Mouse (Mus musculus): ENCODE results near the gene Gigyf2.
"Not testable (repeated sequence)": the region's sequence is repeated elsewhere in the genome, so short reads cannot be mapped to it uniquely, and the experiment has no call there.

The Gigyf2 gene

DNA sequence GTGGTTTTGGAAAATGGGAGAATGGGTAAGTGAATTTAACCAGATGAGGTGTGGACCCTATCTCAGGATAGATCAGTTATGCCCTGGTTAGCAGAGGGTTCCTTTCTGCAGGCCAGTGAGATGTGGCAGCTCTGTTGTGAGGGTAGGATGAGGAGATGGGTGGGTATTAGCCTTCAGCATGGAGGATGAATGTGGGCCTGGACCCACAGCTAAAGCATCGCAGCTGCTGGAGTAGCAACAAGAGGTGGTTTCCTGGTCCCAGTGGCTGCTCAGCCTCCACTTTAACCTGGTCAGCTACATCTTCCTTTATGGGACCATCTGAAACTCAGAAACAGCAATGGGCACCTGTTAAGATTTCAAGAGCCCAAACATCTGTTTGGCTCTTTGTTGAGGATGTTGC, 129.6 kb downstream of the Gigyf2 start:
- no peak for DNase-seq

DNA sequence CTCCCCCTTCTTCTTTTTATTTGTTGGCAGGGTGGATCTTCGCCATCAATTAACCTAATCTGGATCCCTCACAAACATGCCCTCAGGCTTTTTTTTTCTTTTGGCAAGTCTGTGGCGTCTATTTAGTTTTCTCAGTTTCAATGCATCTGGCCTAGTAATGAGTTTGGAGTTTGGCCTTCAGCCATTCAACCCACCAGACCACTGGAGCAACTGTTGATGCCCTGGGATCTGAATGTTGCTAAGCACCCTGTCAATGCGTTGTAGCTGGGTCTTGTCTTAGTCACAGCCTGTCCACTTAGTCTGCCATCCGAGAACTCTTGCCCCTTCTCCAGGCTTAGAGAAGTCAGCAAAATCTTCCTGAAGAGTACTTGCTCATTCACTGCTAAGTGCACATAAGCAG, 131.2 kb downstream of the Gigyf2 start:
- no peak for DNase-seq

DNA sequence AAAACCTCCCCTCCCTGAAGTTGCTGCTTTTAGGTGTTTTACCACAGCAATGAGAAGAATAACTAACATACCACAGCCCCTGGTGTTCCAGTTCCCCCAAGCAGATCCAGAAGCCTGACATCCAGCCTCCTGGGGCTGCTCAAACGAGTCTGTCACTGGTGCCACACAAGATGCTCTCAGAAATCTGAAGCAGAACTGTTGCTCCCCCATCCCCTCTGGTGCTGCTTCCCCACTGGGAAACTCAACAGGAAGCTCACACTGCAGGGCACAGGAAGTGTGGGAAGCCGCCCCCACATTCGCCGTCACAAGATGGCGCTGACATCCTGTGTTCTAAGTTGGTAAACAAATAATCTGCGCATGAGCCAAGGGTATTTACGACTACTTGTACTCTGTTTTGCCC, 133.1 kb downstream of the Gigyf2 start:
- not testable (repeated sequence) for DNase-seq

DNA sequence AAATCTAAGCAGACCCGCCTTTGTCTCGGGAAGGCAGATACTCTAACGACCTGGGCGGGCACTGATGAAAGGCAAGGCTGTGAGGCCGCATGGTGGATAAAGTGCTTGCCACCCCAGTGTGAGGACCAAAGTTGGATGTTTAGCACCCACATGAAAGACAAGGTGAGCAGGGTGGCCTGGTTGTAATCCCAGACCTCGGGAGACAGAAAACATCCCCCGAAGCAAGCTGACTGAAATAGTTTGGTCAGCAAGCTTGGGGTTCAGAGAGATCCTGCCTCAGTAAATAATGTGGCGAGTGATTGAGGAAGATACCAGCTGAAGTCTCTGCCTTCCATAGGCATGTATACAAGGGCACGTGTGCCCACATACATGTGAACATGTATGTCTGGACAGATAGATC, 140.7 kb downstream of the Gigyf2 start:
- no peak for DNase-seq

DNA sequence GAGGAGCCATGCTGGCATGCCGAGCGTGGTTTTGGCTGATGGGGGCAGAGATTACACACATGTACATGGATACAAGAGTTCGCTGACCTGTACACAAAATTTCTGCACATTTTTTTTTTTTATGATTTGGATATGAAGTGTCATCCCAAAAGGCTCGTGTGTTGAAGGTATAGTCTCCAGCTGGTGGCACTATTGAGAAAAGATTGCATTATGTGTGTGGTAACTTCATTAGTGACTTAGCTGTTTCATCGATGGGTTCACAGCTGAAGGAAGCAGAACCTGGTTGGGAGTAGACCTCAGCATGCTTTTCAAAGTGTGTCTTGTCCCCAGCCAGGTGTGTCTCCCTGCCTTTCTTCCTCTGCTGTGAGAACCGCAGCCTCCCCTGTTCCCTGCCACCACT, 141.5 kb downstream of the Gigyf2 start:
- no peak for DNase-seq

DNA sequence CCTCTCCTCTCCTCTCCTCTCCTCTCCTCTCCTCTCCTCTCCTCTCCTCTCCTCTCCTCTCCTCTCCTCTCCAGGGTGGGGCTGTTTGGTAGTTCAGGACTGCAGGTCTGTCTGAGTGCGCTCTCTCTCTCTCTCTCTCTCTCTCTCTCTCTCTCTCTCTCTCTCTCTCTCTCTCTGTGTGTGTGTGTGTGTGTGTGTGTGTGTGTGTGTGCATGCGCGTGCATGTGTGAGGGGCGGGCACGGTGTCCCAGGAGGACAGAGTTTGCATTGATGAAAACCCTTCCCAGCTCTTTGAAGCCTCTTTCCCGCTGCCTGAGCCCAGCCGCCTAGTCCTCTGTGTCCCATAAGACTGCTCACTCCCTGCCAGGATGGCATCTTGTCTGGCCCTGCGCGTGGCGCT, 143.2 kb downstream of the Gigyf2 start, which contains the start of gene Snorc:
Gene Snorc, plus strand, starts transcription at position 301 of the 400 bp plus-strand sequence.
- DNase-seq, result not testable (repeated sequence)

DNA sequence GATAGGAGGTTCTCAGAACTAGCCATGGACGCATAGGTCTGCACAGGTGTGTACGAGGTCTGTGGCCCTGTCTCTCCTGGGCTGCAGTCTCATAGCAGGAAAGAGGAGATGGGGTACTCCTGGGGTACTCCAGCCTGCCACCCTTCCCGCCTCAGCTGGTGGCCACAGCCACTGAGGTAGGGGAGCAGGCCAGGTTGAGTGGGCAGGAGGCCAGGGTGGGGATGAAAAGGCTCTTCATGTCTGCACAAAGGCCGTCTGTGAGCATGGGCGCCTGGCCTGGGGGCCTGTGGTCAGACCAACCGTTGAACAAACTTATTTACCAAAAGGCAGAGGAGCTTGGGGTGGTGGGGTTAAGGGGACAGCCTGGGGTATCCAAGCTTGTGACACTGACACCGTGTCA, 145.1 kb downstream of the Gigyf2 start:
- DNase-seq, result no peak

DNA sequence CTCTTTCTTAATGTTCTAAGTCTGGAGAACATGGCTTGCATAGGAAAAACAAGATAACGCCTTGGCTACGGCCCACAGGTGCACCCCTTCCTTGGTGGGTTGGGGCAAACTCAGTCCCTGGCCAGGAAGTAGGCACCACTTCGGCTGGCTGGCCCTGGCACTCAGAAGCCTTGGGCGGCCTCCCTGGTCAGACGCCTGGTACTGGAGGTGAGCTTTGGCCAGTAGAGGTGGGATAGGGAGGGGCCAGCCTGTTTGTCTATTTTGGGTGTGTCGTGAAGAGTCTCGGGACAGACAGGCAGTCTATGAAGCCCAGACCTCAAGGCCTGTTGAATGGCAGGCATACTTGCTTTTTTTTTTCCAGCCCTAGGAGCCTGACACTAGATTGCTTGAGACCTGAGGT, 145.8 kb downstream of the Gigyf2 start:
- no peak for DNase-seq

DNA sequence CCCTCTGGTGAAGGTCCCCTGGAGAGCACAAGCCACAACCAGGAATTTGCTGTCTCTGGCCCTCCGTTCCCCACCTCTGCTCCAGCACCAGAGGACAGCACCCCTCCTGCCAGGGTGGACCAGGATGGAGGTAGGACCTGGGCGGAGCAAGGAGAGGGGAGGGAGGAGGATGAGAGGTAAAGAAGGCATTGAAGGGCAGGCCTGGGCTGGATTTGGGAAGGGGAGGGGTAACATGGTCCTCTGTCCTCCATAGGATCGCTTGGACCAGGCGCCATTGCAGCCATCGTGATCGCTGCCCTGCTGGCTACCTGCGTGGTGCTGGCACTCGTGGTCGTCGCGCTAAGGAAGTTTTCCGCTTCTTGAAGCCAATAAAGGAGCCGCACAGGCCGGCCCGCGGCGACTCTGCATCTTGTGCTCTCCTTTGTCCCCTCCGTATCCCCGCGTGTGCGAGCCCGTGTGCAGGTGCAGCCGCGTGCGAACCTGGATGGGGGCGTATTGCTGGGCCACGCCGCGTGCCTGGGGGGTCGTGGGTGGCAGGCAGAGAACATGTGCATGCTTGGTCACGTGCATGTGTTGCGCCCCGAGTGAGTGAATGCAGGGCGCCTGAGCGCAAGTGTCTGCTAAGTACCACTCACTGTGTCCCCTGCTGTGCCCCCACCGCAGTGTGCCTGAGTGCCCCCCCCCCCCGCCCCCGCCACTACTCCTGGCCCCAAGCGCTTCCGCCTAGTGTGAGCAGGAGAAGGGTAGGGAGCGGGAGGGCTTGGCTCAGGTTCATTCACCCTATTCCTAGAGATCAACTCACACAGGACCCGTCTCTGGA, 148.5 kb downstream of the Gigyf2 start:
- no peak for DNase-seq

DNA sequence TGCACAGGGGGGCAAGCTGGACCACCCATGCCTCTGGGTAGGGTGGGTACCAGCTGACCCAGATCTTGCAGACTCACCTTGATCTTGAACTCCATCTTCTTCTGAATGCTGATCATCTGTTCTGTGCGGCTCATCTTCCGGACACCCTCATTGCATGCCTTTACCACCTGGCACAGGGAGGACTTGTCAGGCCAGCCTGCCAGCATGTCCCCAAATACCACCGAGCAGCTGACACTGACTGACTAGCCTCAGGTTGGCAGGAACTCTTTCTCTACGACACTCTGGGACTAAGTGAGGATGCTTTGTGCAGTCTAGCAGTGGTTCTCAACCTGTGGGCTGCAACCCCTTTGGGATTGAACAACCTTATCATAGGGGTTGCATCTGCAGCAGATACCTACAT, 155.7 kb downstream of the Gigyf2 start:
- DNase-seq, result no peak

DNA sequence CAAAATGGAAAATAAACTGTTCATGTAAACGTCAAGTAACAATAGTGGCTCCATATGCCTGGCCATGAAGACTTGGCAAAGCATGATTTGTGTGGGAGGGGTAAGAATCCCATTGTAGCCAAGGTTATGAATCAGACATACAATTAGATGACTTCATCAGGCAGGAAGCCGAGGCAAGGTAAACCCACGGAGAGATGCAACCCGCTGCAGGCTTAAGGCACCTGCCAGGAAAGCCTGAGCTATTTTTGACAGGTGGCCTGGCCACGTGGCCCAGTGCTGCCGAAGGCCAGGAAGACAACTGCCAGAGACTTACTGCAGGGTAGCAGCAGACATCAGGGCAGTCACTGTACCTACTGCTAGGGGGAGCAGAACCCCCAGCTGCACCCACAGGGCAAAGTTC, 159.6 kb downstream of the Gigyf2 start:
- DNase-seq, result peak; percentile 96

DNA sequence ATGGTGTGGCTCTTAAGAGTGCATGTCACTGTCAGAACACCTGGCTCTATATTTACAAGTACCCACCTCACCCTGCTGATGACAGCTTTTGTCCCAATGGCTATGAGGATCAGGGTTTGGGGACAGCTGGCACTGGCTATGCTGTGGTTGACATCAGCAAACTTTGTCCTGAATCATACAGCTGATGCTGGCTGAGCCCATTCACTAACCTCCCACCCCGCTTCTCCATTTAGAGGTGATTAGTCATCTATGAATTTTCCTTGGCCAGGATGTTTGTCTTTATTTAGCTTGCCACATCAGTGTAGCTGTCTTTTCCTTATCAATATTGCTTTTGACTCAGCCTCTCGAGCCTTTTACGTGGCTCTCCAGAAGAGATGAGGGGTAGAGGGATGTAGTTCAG, 165.5 kb downstream of the Gigyf2 start:
- DNase-seq, result no peak

DNA sequence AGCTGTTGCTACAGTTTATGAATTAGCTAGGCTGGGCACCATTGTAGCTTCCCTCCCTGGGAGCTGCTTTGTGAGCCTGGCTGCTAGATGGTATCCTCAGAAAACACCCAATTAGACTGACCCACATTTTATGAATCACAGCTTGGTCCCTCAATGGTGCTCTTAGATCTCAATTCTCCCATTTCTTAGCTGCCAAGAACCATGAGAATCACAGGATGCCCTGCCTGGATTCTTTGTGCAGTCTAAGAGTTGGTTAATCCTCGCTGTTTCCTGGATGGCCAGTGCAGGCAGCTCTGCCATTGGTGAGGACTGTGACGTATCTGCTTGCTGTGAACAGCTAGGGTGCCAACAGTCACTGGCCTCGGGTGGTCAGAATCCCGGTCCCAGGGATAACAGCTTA, 166.7 kb downstream of the Gigyf2 start:
- no peak for DNase-seq

All from cerebellum, adult 9-11 months (tissue).